Mouse (Mus musculus): Measurements from ENCODE around the gene Gm20388. TPM values are rescaled to one million over a fixed set of nuclear protein-coding genes. Genes with fewer than 3 reads are reported as not detected.
"Not testable (repeated sequence)": the region's sequence is repeated elsewhere in the genome, so short reads cannot be mapped to it uniquely, and the experiment has no call there.

Gene Gm20388
- polyA plus RNA-seq, 1 experiment from 2014 or later: 7.4 TPM

GRCm38 (mm10) chr8:120803661-120804375 is 893.2 kb downstream of the Gm20388 start:
- not testable (repeated sequence) for H3K9ac ChIP-seq; H3K36me3 ChIP-seq; ATAC-seq (replicated peaks; ENCODE audit: low FRiP score); H3K9me3 ChIP-seq (replicated peaks); H3K4me3 ChIP-seq (replicated peaks); H3K4me2 ChIP-seq
- Histone ChIP-seq H3K27ac (peak overlapping the region; percentile 75), H3K27me3 (peaks cover 48% of the 10 kb centered on the region), H3K4me1 (peaks cover 29% of the 10 kb centered on the region)
- WGBS: 64% methylated on average over 6 of the region's 6 CpGs

GRCm38 (mm10) chr8:120804741-120805140 is 894.1 kb downstream of the Gm20388 start:
- no peak overlapping the region for H3K4me3 ChIP-seq (replicated peaks)
- no peak overlapping the region for H3K9ac ChIP-seq
- H3K27me3 ChIP-seq: peaks cover 40% of the 10 kb centered on the region
- H3K4me2 ChIP-seq: no peak overlapping the region
- no peak overlapping the region for H3K27ac ChIP-seq
- H3K4me1 ChIP-seq: peaks cover 33% of the 10 kb centered on the region
- ATAC-seq (replicated peaks; ENCODE audit: low FRiP score): no peak
- H3K9me3 ChIP-seq (replicated peaks): no peaks in the 10 kb centered on the region
- no peaks in the 10 kb centered on the region for H3K36me3 ChIP-seq
- 64% methylated on average over 3 of the region's 3 CpGs for WGBS

GRCm38 (mm10) chr8:120806780-120807264 is 896.2 kb downstream of the Gm20388 start:
- H3K4me3 ChIP-seq (replicated peaks): no peak overlapping the region
- H3K27me3 ChIP-seq: peaks cover 30% of the 10 kb centered on the region
- no peaks in the 10 kb centered on the region for H3K9me3 ChIP-seq (replicated peaks)
- peaks cover 33% of the 10 kb centered on the region for H3K4me1 ChIP-seq
- no peak for ATAC-seq (replicated peaks; ENCODE audit: low FRiP score)
- H3K9ac ChIP-seq: no peak overlapping the region
- H3K27ac ChIP-seq: no peak overlapping the region
- no peak overlapping the region for H3K4me2 ChIP-seq
- no peaks in the 10 kb centered on the region for H3K36me3 ChIP-seq
- WGBS: 55% methylated on average over 12 of the region's 12 CpGs

DNA sequence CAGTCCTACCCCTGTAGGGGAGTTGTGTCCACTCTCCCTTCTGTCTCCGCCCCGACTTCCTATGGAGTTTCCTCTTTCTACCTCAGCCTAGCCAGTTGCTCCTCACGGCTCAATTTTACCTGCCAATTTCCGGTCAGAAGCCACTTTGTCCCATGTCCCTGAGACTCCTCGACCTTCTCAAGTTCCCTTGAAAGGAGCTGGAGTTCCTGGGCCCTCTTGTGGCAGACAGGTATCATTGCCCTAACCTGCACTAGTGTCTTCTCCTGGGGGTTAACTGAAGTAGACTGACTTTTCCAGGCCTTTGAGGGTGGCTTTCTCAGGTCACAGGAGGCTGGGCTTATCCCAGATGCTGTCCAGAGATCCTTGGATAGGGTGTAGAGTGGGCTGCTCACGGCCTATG is 897.1 kb downstream of the Gm20388 start:
- H3K9ac ChIP-seq: no peak overlapping the region
- no peaks in the 10 kb centered on the region for H3K36me3 ChIP-seq
- no peaks in the 10 kb centered on the region for H3K9me3 ChIP-seq (replicated peaks)
- H3K27ac ChIP-seq: no peak overlapping the region
- WGBS: 38% methylated on average over 6 of the region's 6 CpGs
- H3K4me3 ChIP-seq (replicated peaks): no peak overlapping the region
- H3K4me1 ChIP-seq: peaks cover 33% of the 10 kb centered on the region
- H3K4me2 ChIP-seq: no peak overlapping the region
- peaks cover 23% of the 10 kb centered on the region; the same call in 1 of the 2 replicates for H3K27me3 ChIP-seq
- ATAC-seq (replicated peaks; ENCODE audit: low FRiP score): no peak

DNA sequence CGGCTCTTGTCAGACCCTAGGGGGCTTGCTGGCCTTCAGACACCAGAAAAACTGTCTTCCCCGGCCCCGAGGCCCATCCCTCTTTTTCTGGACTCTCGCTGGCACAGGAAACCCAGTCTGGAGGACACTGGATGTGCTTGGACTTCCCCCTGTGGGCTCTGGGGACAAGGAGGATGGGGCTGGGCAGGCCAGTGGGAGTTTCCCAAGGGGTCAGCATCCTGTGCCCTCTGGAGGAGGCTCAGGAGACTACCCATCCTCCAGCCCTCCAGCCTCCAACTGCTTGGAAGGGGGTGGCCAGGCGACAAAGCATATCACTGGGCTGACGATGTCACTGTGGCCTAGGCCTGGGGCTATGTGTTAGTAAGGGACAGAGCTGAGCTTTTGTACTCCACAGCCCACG is 898.4 kb downstream of the Gm20388 start:
- H3K9ac ChIP-seq: no peak overlapping the region
- peaks cover 33% of the 10 kb centered on the region for H3K4me1 ChIP-seq
- H3K27ac ChIP-seq: no peak overlapping the region
- H3K4me3 ChIP-seq (replicated peaks): no peak overlapping the region
- no peaks in the 10 kb centered on the region for H3K9me3 ChIP-seq (replicated peaks)
- H3K36me3 ChIP-seq: no peaks in the 10 kb centered on the region
- peaks cover 25% of the 10 kb centered on the region; the same call in 1 of the 2 replicates for H3K27me3 ChIP-seq
- 41% methylated on average over 7 of the region's 7 CpGs for WGBS
- H3K4me2 ChIP-seq: no peak overlapping the region
- ATAC-seq (replicated peaks; ENCODE audit: low FRiP score): no peak

GRCm38 (mm10) chr8:120811953-120812352 is 901.3 kb downstream of the Gm20388 start:
- no peak overlapping the region for H3K27ac ChIP-seq
- no peaks in the 10 kb centered on the region for H3K9me3 ChIP-seq (replicated peaks)
- peaks cover 15% of the 10 kb centered on the region for H3K4me1 ChIP-seq
- H3K27me3 ChIP-seq: peaks cover 28% of the 10 kb centered on the region
- H3K36me3 ChIP-seq: no peaks in the 10 kb centered on the region
- no peak overlapping the region for H3K4me2 ChIP-seq
- ATAC-seq (replicated peaks; ENCODE audit: low FRiP score): no peak
- no peak overlapping the region for H3K4me3 ChIP-seq (replicated peaks)
- no peak overlapping the region for H3K9ac ChIP-seq
- 82% methylated on average over 2 of the region's 2 CpGs for WGBS

DNA sequence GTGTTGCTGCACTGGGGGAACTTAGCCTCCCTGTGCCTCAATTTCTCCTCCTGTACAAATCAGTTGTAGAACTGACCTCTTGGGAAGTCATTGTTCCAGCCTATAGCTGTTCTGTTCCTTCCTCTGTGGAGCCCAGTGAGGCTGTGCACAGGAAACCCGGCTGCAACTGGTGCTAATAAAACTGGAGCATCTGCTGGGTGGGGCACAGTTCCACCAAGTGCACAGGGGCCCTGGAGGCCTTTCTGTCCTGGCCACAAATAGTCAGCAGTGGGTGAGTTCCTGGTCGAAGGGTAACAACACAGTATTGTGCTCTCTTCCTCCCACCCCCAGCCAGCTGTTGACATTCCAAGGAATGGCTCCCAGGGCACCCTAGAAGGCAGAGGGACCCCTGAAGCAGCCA is 902.4 kb downstream of the Gm20388 start:
- Histone ChIP-seq H3K27me3 (peaks cover 29% of the 10 kb centered on the region), H3K4me3 (replicated peaks) (no peak overlapping the region), H3K36me3 (no peaks in the 10 kb centered on the region), H3K9ac (no peak overlapping the region), H3K4me2 (no peak overlapping the region), H3K27ac (no peak overlapping the region), H3K9me3 (replicated peaks) (no peaks in the 10 kb centered on the region), H3K4me1 (peaks cover 7% of the 10 kb centered on the region)
- 50% methylated on average over 2 of the region's 2 CpGs for WGBS
- ATAC-seq (replicated peaks; ENCODE audit: low FRiP score): no peak

DNA sequence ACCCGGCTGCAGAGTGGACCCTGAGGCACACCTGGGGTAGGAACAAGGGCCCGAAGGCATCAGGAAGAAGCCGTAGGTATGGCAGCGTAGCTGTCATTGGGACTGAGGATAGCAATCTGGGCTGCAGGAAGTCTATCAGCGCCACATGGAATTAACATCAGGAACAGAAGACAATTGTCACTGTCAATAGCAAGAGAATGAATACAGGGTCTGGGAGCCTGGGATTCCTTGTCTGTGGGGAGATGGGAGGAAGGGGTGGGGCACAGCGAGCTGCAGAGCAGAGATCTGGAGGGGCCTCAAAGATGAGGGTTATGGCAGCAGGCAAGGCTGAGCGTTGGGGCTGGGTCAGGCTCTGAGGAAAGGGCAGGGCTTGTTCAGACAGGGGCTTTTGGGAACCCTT is 903.2 kb downstream of the Gm20388 start:
- ATAC-seq (replicated peaks; ENCODE audit: low FRiP score): no peak
- Histone ChIP-seq H3K27ac (no peak overlapping the region), H3K9ac (no peak overlapping the region), H3K4me1 (peaks cover 4% of the 10 kb centered on the region), H3K4me3 (replicated peaks) (no peak overlapping the region), H3K4me2 (no peak overlapping the region), H3K9me3 (replicated peaks) (no peaks in the 10 kb centered on the region), H3K27me3 (peaks cover 30% of the 10 kb centered on the region), H3K36me3 (no peaks in the 10 kb centered on the region)
- 77% methylated on average over 7 of the region's 7 CpGs for WGBS

DNA sequence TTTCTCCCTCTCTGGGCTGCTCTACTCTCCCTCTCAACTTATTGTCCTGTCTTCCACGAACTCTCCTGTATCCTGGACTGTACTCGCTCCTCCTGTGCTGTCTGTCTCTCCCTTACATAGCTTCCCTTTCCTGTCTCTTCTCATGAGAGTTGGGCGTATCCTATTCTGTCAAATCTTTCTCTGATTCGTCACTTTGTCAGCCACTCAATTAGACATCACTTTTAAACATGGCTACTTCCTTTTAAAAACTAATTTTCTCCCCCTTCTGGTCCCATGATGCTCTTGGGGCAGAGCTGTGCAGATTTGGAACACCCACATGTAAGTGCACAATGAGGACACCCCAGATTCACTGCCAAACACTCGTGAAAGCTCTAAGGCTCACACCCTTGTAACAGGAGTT is 905.7 kb downstream of the Gm20388 start:
- Histone ChIP-seq H3K27ac (no peak overlapping the region), H3K9me3 (replicated peaks) (no peaks in the 10 kb centered on the region), H3K4me2 (no peak overlapping the region), H3K9ac (no peak overlapping the region), H3K27me3 (peaks cover 41% of the 10 kb centered on the region), H3K36me3 (no peaks in the 10 kb centered on the region), H3K4me1 (no peaks in the 10 kb centered on the region), H3K4me3 (replicated peaks) (no peak overlapping the region)
- 79% methylated on average over 5 of the region's 5 CpGs for WGBS
- no peak for ATAC-seq (replicated peaks; ENCODE audit: low FRiP score)

DNA sequence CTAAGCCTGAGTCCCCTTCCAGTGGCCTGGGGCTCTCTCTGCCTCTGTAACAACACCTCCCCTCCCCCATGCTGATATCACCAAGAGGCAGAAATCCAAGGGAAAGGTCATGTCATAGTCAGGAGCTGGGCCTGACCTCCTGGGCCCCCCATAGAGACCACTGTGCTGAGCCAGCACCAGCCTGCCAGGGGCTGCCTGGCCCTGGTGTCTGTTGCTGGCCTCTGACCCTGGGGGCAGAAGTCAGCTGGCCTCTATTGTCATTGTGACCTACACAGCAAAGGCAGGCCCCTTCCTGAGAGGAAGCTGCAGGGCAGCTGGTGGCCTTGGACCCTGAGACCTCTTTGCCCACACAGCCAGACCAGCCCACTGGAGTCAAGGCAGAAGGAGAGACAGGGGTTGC is 909.3 kb downstream of the Gm20388 start:
- Histone ChIP-seq H3K27ac (no peak overlapping the region), H3K4me3 (replicated peaks) (no peak overlapping the region), H3K9ac (no peak overlapping the region), H3K36me3 (no peaks in the 10 kb centered on the region), H3K27me3 (peaks cover 41% of the 10 kb centered on the region), H3K9me3 (replicated peaks) (0 out of 2 replicates have a peak, but pooled peaks cover 3% of the 10 kb centered on the region), H3K4me1 (no peaks in the 10 kb centered on the region), H3K4me2 (no peak overlapping the region)
- ATAC-seq (replicated peaks; ENCODE audit: low FRiP score): no peak

DNA sequence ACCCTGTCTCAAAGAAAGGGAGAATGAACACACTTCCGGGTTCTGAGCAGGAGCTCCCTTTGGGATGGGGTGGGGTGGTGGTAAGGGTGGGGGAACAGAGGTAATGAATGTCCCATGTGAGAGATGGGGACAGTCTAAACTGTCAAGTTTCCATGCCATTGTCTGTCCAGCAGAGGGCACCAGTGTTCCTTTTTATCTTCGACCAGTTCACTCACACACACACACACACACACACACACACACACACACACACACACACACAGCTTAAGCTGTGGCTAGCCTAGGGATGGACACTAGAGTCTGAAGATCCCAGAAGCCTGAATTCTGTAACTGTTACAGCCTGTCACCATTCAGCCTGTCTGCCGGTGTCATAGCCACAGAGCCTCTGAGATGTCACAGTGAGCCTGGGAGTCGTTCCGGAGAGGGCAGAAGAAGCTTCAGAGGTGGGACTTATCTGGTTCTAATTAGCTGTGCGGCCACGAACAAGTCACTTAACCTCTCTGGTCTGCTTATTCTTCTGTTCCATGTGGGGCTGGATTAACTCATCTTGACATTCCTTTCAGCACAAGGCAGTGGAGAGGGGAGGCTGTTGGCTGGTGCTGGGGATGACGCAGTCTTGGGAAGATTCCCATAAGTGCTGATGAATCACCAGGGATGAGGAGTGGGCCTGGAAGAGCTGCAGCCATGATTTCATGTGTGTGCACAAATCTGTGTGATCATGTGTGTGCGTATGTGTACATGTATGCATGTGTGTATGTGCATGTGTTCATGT is 910.9 kb downstream of the Gm20388 start:
- H3K27ac ChIP-seq: no peak overlapping the region
- H3K9ac ChIP-seq: no peak overlapping the region
- H3K27me3 ChIP-seq: peaks cover 50% of the 10 kb centered on the region
- no peak; the same call in 1 of the 2 replicates for ATAC-seq (replicated peaks; ENCODE audit: low FRiP score)
- no peak overlapping the region for H3K4me2 ChIP-seq
- H3K4me3 ChIP-seq (replicated peaks): no peak overlapping the region
- WGBS: 39% methylated on average over 9 of the region's 9 CpGs
- H3K9me3 ChIP-seq (replicated peaks): 0 out of 2 replicates have a peak, but pooled peaks cover 3% of the 10 kb centered on the region
- no peaks in the 10 kb centered on the region for H3K4me1 ChIP-seq
- H3K36me3 ChIP-seq: no peaks in the 10 kb centered on the region

GRCm38 (mm10) chr8:120823331-120823730 is 912.7 kb downstream of the Gm20388 start:
- Histone ChIP-seq H3K9me3 (replicated peaks) (0 out of 2 replicates have a peak, but pooled peaks cover 3% of the 10 kb centered on the region), H3K4me3 (replicated peaks) (no peak overlapping the region), H3K4me2 (no peak overlapping the region), H3K9ac (no peak overlapping the region), H3K27me3 (peaks cover 58% of the 10 kb centered on the region), H3K36me3 (no peaks in the 10 kb centered on the region), H3K27ac (no peak overlapping the region), H3K4me1 (peaks cover 3% of the 10 kb centered on the region; the same call in 1 of the 2 replicates)
- WGBS: 51% methylated on average over 6 of the region's 6 CpGs
- no peak for ATAC-seq (replicated peaks; ENCODE audit: low FRiP score)
